Mouse (Mus musculus): ENCODE data around the gene Olfr711. TPM values are rescaled to one million over a fixed set of nuclear protein-coding genes. Genes with fewer than 3 reads are reported as not detected.
"Not testable (repeated sequence)": the region's sequence is repeated elsewhere in the genome, so short reads cannot be mapped to it uniquely, and the experiment has no call there.

Olfr711 gene
- total and polyA plus RNA-seq, 3 experiments: not detected

GRCm38 (mm10) chr7:106963837-106964236, 11.4 kb downstream of the Olfr711 start, which contains the start of gene Olfr6:
Olfr6 (minus strand) TSS chr7:106963937.
- H3K4me3 ChIP-seq: no peak within 1 kb of the TSS
- H3K79me2 ChIP-seq (replicated peaks; ENCODE audit: control insufficient read depth, insufficient read depth, low read length): no peaks in the 10 kb centered on the region
- DNase-seq: no peak
- no peaks in the 10 kb centered on the region for H3K4me1 ChIP-seq (ENCODE audit: control insufficient read depth, insufficient read depth, low read length)
- WGBS: 69% methylated on average over 1 of the region's 1 CpGs
- intact Hi-C loops (cut with DNase I): no loop called here
- no peaks in the 10 kb centered on the region for H3K27me3 ChIP-seq (ENCODE audit: control insufficient read depth, insufficient read depth, low read length)
- no peak within 1 kb of the TSS for H3K27ac ChIP-seq
- no peaks in the 10 kb centered on the region for H3K36me3 ChIP-seq (ENCODE audit: control insufficient read depth, insufficient read depth, low read length)
- no peak for TF ChIP-seq CTCF (IDR thresholded peaks at IDR 0.05)
- no peak for TF ChIP-seq POLR2A (IDR thresholded peaks at IDR 0.05; ENCODE audit: insufficient read depth, low read depth, low read length)
- TF ChIP-seq EP300 (IDR thresholded peaks at IDR 0.05; ENCODE audit: insufficient read depth, low read depth, low read length): no peak
- no peak within 1 kb of the TSS for H3K9ac ChIP-seq (ENCODE audit: low read depth, low read length)

- 65% methylated on average over 3 of the region's 3 CpGs for WGBS
- intact Hi-C loops (cut with DNase I): no loop called here
These were observed 27.0 kb downstream of the Olfr711 start, which contains the start of gene Olfr710 for GRCm38 (mm10) chr7:106948212-106948611. Olfr710 (minus strand) TSS chr7:106948312.

DNA sequence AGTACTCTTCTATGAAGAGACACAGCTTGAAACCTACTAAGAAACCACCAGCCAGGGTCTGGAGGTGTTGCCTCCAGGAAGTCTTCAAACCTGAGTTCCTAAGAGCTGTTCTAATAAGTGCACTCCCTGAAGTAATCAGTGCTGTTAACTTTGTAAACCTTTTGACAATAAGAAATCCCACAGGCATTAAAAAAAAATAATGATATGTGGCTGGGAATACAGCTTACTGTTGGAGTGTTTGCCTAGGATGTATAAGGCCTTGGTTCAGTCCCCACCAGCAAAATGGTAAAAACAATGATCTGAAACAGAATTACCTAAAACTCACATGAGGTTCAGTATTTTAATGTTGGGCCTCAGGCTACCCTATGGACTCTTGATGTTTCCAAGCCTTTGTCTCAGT, 43.1 kb downstream of the Olfr711 start, which contains the start of gene Olfr709-ps1:
Gene Olfr709-ps1 (minus strand): TSS at position 101 of the 400 bp plus-strand sequence.
- DNase-seq: no peak
- H3K36me3 ChIP-seq (ENCODE audit: control insufficient read depth, insufficient read depth, low read length): no peaks in the 10 kb centered on the region
- H3K27ac ChIP-seq: no peak within 1 kb of the TSS
- intact Hi-C loops (cut with DNase I): no loop called here
- no peaks in the 10 kb centered on the region for H3K27me3 ChIP-seq (ENCODE audit: control insufficient read depth, insufficient read depth, low read length)
- no peaks in the 10 kb centered on the region for H3K4me1 ChIP-seq (ENCODE audit: control insufficient read depth, insufficient read depth, low read length)
- H3K9ac ChIP-seq (ENCODE audit: low read depth, low read length): no peak within 1 kb of the TSS
- no peak within 1 kb of the TSS for H3K4me3 ChIP-seq
- TF ChIP-seq POLR2A (IDR thresholded peaks at IDR 0.05; ENCODE audit: insufficient read depth, low read depth, low read length): no peak
- TF ChIP-seq EP300 (IDR thresholded peaks at IDR 0.05; ENCODE audit: insufficient read depth, low read depth, low read length): no peak
- no peak for TF ChIP-seq CTCF (IDR thresholded peaks at IDR 0.05)
- H3K79me2 ChIP-seq (replicated peaks; ENCODE audit: control insufficient read depth, insufficient read depth, low read length): no peaks in the 10 kb centered on the region

More at GRCm38 (mm10) chr7:106948212-106948611, 27.0 kb downstream of the Olfr711 start, which contains the start of gene Olfr710:
- no peak within 1 kb of the TSS for H3K4me3 ChIP-seq
- no peak for DNase-seq
- H3K36me3 ChIP-seq (ENCODE audit: control insufficient read depth, insufficient read depth, low read length): no peaks in the 10 kb centered on the region
- no peaks in the 10 kb centered on the region for H3K4me1 ChIP-seq (ENCODE audit: control insufficient read depth, insufficient read depth, low read length)
- TF ChIP-seq EP300 (IDR thresholded peaks at IDR 0.05; ENCODE audit: insufficient read depth, low read depth, low read length) (no peak), CTCF (IDR thresholded peaks at IDR 0.05) (no peak), POLR2A (IDR thresholded peaks at IDR 0.05; ENCODE audit: insufficient read depth, low read depth, low read length) (no peak)
- H3K27me3 ChIP-seq (ENCODE audit: control insufficient read depth, insufficient read depth, low read length): no peaks in the 10 kb centered on the region
- no peaks in the 10 kb centered on the region for H3K79me2 ChIP-seq (replicated peaks; ENCODE audit: control insufficient read depth, insufficient read depth, low read length)
- H3K27ac ChIP-seq: no peak within 1 kb of the TSS
- H3K9ac ChIP-seq (ENCODE audit: low read depth, low read length): no peak within 1 kb of the TSS

GRCm38 (mm10) chr7:106920961-106921360, 54.3 kb downstream of the Olfr711 start:
- DNase-seq; H3K4me3 ChIP-seq; H3K4me1 ChIP-seq (ENCODE audit: control insufficient read depth, insufficient read depth, low read length); H3K27ac ChIP-seq; H3K36me3 ChIP-seq (ENCODE audit: control insufficient read depth, insufficient read depth, low read length); H3K79me2 ChIP-seq (replicated peaks; ENCODE audit: control insufficient read depth, insufficient read depth, low read length); H3K9ac ChIP-seq (ENCODE audit: low read depth, low read length); H3K27me3 ChIP-seq (ENCODE audit: control insufficient read depth, insufficient read depth, low read length); intact Hi-C loops (cut with DNase I): not testable (repeated sequence)
- 83% methylated on average over 7 of the region's 7 CpGs for WGBS

Other genes starting within 250 kb of the Olfr711 start
- not detected for gene Olfr697, start 233.0 kb downstream of the Olfr711 start, total RNA-seq (2021)
- gene Olfr697, start 233.0 kb downstream of the Olfr711 start, polyA plus RNA-seq (2012; rRNA removed): not detected in 2 replicates
- gene Olfr698, start 220.1 kb downstream of the Olfr711 start, total RNA-seq (2021): not detected
- gene Olfr698, start 220.1 kb downstream of the Olfr711 start, polyA plus RNA-seq (2012; rRNA removed): not detected in 2 replicates
- gene Olfr699, start 182.3 kb downstream of the Olfr711 start, total RNA-seq (2021): not detected
- not detected in 2 replicates for gene Olfr699, start 182.3 kb downstream of the Olfr711 start, polyA plus RNA-seq (2012; rRNA removed)
- gene Olfr700, start 166.6 kb downstream of the Olfr711 start, total RNA-seq (2021): not detected
- not detected in 2 replicates for gene Olfr700, start 166.6 kb downstream of the Olfr711 start, polyA plus RNA-seq (2012; rRNA removed)
- not detected for gene Olfr701, start 161.3 kb downstream of the Olfr711 start, total RNA-seq (2021)
- gene Olfr701, start 161.3 kb downstream of the Olfr711 start, polyA plus RNA-seq (2012; rRNA removed): not detected in 2 replicates
- gene Olfr702, start 141.6 kb downstream of the Olfr711 start, total RNA-seq (2021): not detected
- gene Olfr702, start 141.6 kb downstream of the Olfr711 start, polyA plus RNA-seq (2012; rRNA removed): not detected in 2 replicates
- gene Olfr703, start 132.1 kb downstream of the Olfr711 start, total RNA-seq (2021): not detected
- gene Olfr703, start 132.1 kb downstream of the Olfr711 start, polyA plus RNA-seq (2012; rRNA removed): not detected in 2 replicates
- not detected for gene Olfr704, start 112.3 kb downstream of the Olfr711 start, total RNA-seq (2021)
- gene Olfr704, start 112.3 kb downstream of the Olfr711 start, polyA plus RNA-seq (2012; rRNA removed): not detected in 2 replicates
- not detected for gene Olfr705, start 98.6 kb downstream of the Olfr711 start, total RNA-seq (2021)
- not detected in 2 replicates for gene Olfr705, start 98.6 kb downstream of the Olfr711 start, polyA plus RNA-seq (2012; rRNA removed)
- gene Olfr706, start 87.3 kb downstream of the Olfr711 start, total RNA-seq (2021): not detected
- gene Olfr706, start 87.3 kb downstream of the Olfr711 start, polyA plus RNA-seq (2012; rRNA removed): not detected in 2 replicates
- not detected for gene Olfr707, start 74.2 kb downstream of the Olfr711 start, total RNA-seq (2021)
- gene Olfr707, start 74.2 kb downstream of the Olfr711 start, polyA plus RNA-seq (2012; rRNA removed): not detected in 2 replicates
- gene Olfr1532-ps1, start 67.5 kb downstream of the Olfr711 start, total RNA-seq (2021): not detected
- gene Olfr1532-ps1, start 67.5 kb downstream of the Olfr711 start, polyA plus RNA-seq (2012; rRNA removed): not detected in 2 replicates
- gene Olfr709-ps1, start 43.2 kb downstream of the Olfr711 start, total RNA-seq (2021): not detected
- not detected in 2 replicates for gene Olfr709-ps1, start 43.2 kb downstream of the Olfr711 start, polyA plus RNA-seq (2012; rRNA removed)
- gene Olfr710, start 27.1 kb downstream of the Olfr711 start, total RNA-seq (2021): not detected
- gene Olfr710, start 27.1 kb downstream of the Olfr711 start, polyA plus RNA-seq (2012; rRNA removed): not detected in 2 replicates
- not detected for gene Olfr6, start 11.5 kb downstream of the Olfr711 start, total RNA-seq (2021)
- not detected in 2 replicates for gene Olfr6, start 11.5 kb downstream of the Olfr711 start, polyA plus RNA-seq (2012; rRNA removed)
- gene Olfr2, start 30.6 kb upstream of the Olfr711 start, total RNA-seq (2021): not detected
- gene Olfr2, start 30.6 kb upstream of the Olfr711 start, polyA plus RNA-seq (2012; rRNA removed): not detected in 2 replicates
- not detected for gene Olfr713, start 55.7 kb upstream of the Olfr711 start, total RNA-seq (2021)
- gene Olfr713, start 55.7 kb upstream of the Olfr711 start, polyA plus RNA-seq (2012; rRNA removed): not detected in 2 replicates
- not detected for gene Olfr714, start 95.5 kb upstream of the Olfr711 start, total RNA-seq (2021)
- gene Olfr714, start 95.5 kb upstream of the Olfr711 start, polyA plus RNA-seq (2012; rRNA removed): not detected in 2 replicates
- not detected for gene Olfr17, start 117.8 kb upstream of the Olfr711 start, total RNA-seq (2021)
- not detected in 2 replicates for gene Olfr17, start 117.8 kb upstream of the Olfr711 start, polyA plus RNA-seq (2012; rRNA removed)
- not detected for gene Olfr715b, start 134.9 kb upstream of the Olfr711 start, total RNA-seq (2021)
- gene Olfr715b, start 134.9 kb upstream of the Olfr711 start, polyA plus RNA-seq (2012; rRNA removed): not detected in 2 replicates
- not detected for gene Olfr715, start 155.6 kb upstream of the Olfr711 start, total RNA-seq (2021)
- gene Olfr715, start 155.6 kb upstream of the Olfr711 start, polyA plus RNA-seq (2012; rRNA removed): not detected in 2 replicates
- gene Olfr716, start 162.9 kb upstream of the Olfr711 start, total RNA-seq (2021): not detected
- gene Olfr716, start 162.9 kb upstream of the Olfr711 start, polyA plus RNA-seq (2012; rRNA removed): not detected in 2 replicates
- not detected for gene Nlrp14, start 191.5 kb upstream of the Olfr711 start, total RNA-seq (2021)
- not detected in 2 replicates for gene Nlrp14, start 191.5 kb upstream of the Olfr711 start, polyA plus RNA-seq (2012; rRNA removed)
- gene Rbmxl2, start 234.0 kb upstream of the Olfr711 start, total RNA-seq (2021): not detected
- gene Rbmxl2, start 234.0 kb upstream of the Olfr711 start, polyA plus RNA-seq (2012; rRNA removed): not detected in 2 replicates